Mouse (Mus musculus) lung, adult 2 months (tissue): ENCODE data around the gene Krt18. TPM values are rescaled to one million over a fixed set of nuclear protein-coding genes. Genes with fewer than 3 reads are reported as not detected.

Source experiments
- DNase-seq: peaks from one replicate; pipeline ENCODE4 v3.0.0; 2022
- H3K4me1 ChIP-seq: fragments of 200-500 bp; 2 replicates; pipeline ENCODE4 v1.6.1; 2011; ENCODE audit warnings: low read length; ENCODE audit not compliant: control insufficient read depth, insufficient read depth
- H3K4me3 ChIP-seq: fragments of 200-500 bp; replicated peaks from 2 replicates; pipeline ENCODE3; 2011; ENCODE audit warnings: low read depth, mild to moderate bottlenecking, control low read depth, low read length; ENCODE audit errors: extremely low read depth
- CTCF ChIP-seq: fragments of 200-500 bp; IDR thresholded peaks from 2 replicates; pipeline ENCODE4 v1.5.1; 2011; ENCODE audit warnings: mild to moderate bottlenecking, low read length, control low read depth; ENCODE audit not compliant: insufficient read depth
- POLR2A ChIP-seq: fragments of 200-500 bp; IDR thresholded peaks from 2 replicates; pipeline ENCODE4 v1.6.1; 2011; ENCODE audit warnings: low read depth, mild to moderate bottlenecking, control low read depth, low read length, borderline replicate concordance; ENCODE audit errors: extremely low read depth
- WGBS: fragments of 180-500 bp; shearing (Covaris S2); methylation state at CpG from one replicate; pipeline ENCODE4 v1.1.7; 2018; 5-methylcytosine and 5-hydroxymethylcytosine counted together
- polyA plus RNA-seq: library from polyadenylated mRNA; depleted of rRNA; stranded (reverse); fragments of >200 nt; gene quantifications from 2 replicates; pipeline ENCODE4 v1.2.3, GENCODE M21; 2012

The Krt18 gene
- polyA plus RNA-seq, 1 experiment: 63.8 TPM

GRCm38 (mm10) chr15:102023888-102024287 is 4.1 kb upstream of the Krt18 start:
- DNase-seq: peak; percentile 14
- 30% methylated on average over 8 of the region's 8 CpGs for WGBS
- H3K4me3 ChIP-seq: no peak overlapping the region
- TF ChIP-seq CTCF (no peak), POLR2A (no peak)
- peaks cover 7% of the 10 kb centered on the region for H3K4me1 ChIP-seq

- H3K4me1 ChIP-seq: peaks cover 7% of the 10 kb centered on the region
- no peak for TF ChIP-seq CTCF
- no peak for TF ChIP-seq POLR2A
- DNase-seq: peak; percentile 19
- H3K4me3 ChIP-seq: peak overlapping the region; percentile 23
- WGBS: 18% methylated on average over 22 of the region's 22 CpGs
Observed at GRCm38 (mm10) chr15:102025136-102025872, 2.7 kb upstream of the Krt18 start.

- DNase-seq: no peak
- TF ChIP-seq POLR2A (no peak), CTCF (no peak)
- peaks cover 7% of the 10 kb centered on the region for H3K4me1 ChIP-seq
- no peak overlapping the region for H3K4me3 ChIP-seq
- 31% methylated on average over 12 of the region's 12 CpGs for WGBS
Observed at GRCm38 (mm10) chr15:102026430-102026829, 1.6 kb upstream of the Krt18 start.

GRCm38 (mm10) chr15:102034121-102035053 is 6.4 kb downstream of the Krt18 start:
- TF ChIP-seq POLR2A: no peak
- TF ChIP-seq CTCF: no peak
- whole genome bisulfite sequencing: 59% methylated on average over 16 of the region's 16 CpGs
- no peak for DNase-seq
- Histone ChIP-seq H3K4me3 (no peak overlapping the region), H3K4me1 (no peaks in the 10 kb centered on the region)

GRCm38 (mm10) chr15:102040277-102040676 is 12.3 kb downstream of the Krt18 start:
- TF ChIP-seq CTCF (no peak), POLR2A (no peak)

GRCm38 (mm10) chr15:102041951-102042350 is 14.0 kb downstream of the Krt18 start:
- 35% methylated on average over 7 of the region's 7 CpGs for WGBS
- no peaks in the 10 kb centered on the region for H3K4me1 ChIP-seq
- H3K4me3 ChIP-seq: no peak overlapping the region
- TF ChIP-seq POLR2A (no peak), CTCF (no peak)
- DNase-seq: no peak

More at GRCm38 (mm10) chr15:102040277-102040676, 12.3 kb downstream of the Krt18 start:
- no peaks in the 10 kb centered on the region for H3K4me1 ChIP-seq
- WGBS: 58% methylated on average over 4 of the region's 4 CpGs
- H3K4me3 ChIP-seq: no peak overlapping the region
- no peak for DNase-seq

- Histone ChIP-seq H3K4me1 (no peaks in the 10 kb centered on the region), H3K4me3 (no peak overlapping the region)
- TF ChIP-seq CTCF (no peak), POLR2A (no peak)
- WGBS: 81% methylated on average over 3 of the region's 3 CpGs
- no peak for DNase-seq
Observed at GRCm38 (mm10) chr15:102044745-102045144, 16.8 kb downstream of the Krt18 start.

GRCm38 (mm10) chr15:102045691-102046090 is 17.7 kb downstream of the Krt18 start:
- DNase-seq: no peak
- Histone ChIP-seq H3K4me1 (no peaks in the 10 kb centered on the region), H3K4me3 (no peak overlapping the region)
- TF ChIP-seq POLR2A: no peak
- no peak for TF ChIP-seq CTCF
- WGBS: 73% methylated on average over 10 of the region's 10 CpGs

- H3K4me3 ChIP-seq: no peak overlapping the region
- no peak for DNase-seq
- H3K4me1 ChIP-seq: no peaks in the 10 kb centered on the region; the same call in 1 of the 2 replicates
- 82% methylated on average over 6 of the region's 6 CpGs for WGBS
- no peak for TF ChIP-seq CTCF
- no peak for TF ChIP-seq POLR2A
Observed at GRCm38 (mm10) chr15:102048006-102048405, 20.0 kb downstream of the Krt18 start.
